Mouse (Mus musculus): ENCODE measurements around the gene Pard3b.

The Pard3b gene

GRCm38 (mm10) chr1:62449193-62449875 lies 810.7 kb downstream of the Pard3b start:
- peak in 1 of 2 experiments; percentile 4 for DNase-seq (ENCODE audit: low spot score in 2 of 2)

- peak in 1 of 2 experiments; percentile 8 for DNase-seq (ENCODE audit: low spot score in 2 of 2)
These were observed 826.9 kb downstream of the Pard3b start for GRCm38 (mm10) chr1:62465536-62465935.

DNA sequence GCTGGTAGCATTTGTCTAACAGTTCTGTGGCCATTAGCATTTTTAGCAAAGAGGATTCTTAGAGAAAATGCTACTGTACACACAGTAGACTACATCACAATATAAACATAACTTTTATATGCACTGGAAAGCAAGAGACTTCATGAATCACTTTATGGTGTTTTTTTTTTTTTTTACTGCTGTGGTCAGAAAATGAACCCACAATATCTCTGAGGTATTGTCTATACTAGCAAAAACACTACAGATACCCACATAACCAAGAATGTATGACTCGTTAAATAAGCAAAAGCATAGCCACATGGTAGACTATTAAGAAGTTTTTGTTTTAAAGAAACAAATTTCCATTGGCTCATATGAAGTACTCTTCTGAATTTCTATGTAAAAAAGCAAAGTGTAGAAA lies 827.9 kb downstream of the Pard3b start:
- no peak for DNase-seq (ENCODE audit: low spot score in 2 of 2)

DNA sequence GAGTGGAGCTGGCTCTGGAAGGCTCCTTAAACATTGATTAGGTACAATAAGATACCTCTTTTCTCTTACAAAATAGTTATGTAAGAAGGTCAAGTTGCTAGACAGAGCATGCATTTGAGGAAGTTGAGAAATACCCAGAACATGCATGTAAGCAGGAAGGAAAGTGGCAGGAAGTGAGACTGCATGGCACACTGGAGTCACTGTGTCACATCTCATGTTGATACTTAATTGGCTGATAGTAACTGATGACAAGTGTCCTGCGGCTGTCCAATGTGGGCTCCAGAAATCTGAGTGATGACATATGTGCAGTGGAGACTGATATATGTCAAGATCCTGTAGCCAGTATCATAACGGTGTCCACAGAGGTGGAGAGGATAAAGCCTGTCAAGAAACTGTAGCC lies 844.4 kb downstream of the Pard3b start:
- DNase-seq (ENCODE audit: low spot score in 2 of 2): peak in 1 of 2 experiments; percentile 7

DNA sequence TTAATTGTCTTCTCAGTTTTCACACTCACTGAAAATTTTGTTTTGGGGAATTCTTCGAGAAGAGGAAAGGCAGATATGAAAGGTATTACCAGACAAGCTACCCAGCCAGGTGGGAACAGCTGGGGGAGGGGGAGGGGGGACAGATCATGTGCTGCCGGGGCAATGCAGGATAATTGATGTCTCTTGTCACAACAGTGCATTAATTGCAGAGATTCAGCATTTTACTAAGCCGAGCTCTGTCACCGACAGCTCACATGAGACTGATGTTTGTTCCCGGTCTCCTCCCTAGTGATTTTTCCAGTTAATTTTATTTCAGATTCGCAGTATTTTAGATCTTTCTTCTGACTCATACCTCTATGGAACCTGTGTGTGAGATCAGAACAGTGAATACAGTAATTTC lies 850.2 kb downstream of the Pard3b start:
- DNase-seq (ENCODE audit: low spot score in 2 of 2): no peak

- no peak for DNase-seq (ENCODE audit: low spot score in 2 of 2)
These were observed 860.5 kb downstream of the Pard3b start for GRCm38 (mm10) chr1:62499146-62499545.

DNA sequence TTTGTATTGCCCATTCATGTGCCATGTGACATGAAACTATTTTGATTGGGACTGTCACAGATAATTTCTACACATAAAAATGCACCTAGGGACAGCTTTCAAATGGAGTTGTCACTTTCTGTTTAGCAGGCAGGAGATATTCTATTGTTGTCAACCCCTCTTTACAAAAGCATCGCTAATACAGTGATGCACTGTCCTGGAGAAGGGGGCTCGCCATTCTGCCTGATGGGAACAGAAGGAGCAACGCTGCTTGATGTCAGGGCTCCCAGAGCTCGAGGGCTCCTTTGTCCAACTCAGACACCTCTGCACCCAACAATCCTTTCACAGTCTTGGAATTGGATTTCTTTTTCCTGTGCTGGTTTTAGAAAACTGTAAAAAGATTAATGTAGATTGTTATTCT lies 871.9 kb downstream of the Pard3b start:
- no peak for DNase-seq (ENCODE audit: low spot score in 2 of 2)

DNA sequence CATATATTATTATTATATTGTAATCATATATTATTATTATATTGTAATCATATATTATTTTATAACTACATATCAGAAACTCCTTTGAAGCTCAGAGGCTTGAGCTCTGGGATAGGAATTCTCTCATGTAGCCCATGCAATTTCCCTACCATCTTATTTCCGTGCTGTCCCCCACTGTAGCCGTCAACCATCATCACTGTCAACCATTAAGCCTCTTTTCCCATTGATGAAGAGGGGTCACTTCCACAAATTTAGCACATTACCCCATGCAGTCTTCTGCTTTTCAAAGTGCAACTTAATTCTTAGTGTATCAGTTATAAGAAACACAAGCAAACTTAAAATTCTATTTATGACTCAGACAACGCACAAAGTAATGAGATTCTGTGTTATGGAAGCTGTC lies 873.1 kb downstream of the Pard3b start:
- DNase-seq (ENCODE audit: low spot score in 2 of 2): no peak

GRCm38 (mm10) chr1:62518621-62519213 lies 880.1 kb downstream of the Pard3b start:
- DNase-seq (ENCODE audit: low spot score in 2 of 2): no peak

GRCm38 (mm10) chr1:62521368-62521767 lies 882.7 kb downstream of the Pard3b start:
- no peak for DNase-seq (ENCODE audit: low spot score in 2 of 2)

DNA sequence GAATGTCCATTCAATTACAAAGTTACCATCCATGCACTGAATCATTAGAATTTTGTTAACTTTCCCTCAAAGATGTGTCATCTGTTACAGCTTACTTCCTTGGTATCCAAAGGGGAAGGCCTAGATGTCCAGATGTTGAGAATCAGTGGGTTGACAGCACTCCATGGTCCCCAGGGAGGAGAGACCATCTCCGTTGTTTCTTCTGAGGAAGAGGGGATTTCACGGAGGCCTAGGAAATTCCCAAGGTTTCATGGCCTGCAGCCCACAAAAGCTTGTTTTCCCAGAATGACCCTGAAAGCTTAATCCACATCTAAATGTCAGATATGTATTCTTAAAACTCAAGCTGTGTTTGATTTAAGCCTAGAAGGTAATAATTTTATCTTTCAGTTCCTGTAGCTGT lies 884.1 kb downstream of the Pard3b start:
- peak; percentile 33 to 43 for DNase-seq (ENCODE audit: low spot score in 2 of 2)

DNA sequence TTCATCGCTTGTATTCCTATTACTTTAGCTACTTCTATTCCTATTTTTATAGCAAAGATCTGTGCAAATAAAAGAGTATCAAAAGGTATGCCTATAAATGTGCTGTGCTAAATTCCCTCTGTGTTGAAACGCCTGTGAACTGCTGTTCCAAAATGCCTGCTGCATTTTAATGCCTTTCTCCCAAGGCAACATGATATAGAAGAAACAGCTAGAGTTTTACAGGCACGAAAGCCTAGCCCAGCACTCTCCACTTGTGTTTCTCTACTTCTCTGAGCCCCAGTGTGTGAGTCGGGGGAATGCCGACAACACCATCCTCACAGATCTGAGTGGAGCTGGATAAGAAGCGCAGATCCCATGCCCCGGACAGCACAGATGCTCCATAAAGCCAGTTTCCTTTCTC lies 889.2 kb downstream of the Pard3b start:
- no peak for DNase-seq (ENCODE audit: low spot score in 2 of 2)

DNA sequence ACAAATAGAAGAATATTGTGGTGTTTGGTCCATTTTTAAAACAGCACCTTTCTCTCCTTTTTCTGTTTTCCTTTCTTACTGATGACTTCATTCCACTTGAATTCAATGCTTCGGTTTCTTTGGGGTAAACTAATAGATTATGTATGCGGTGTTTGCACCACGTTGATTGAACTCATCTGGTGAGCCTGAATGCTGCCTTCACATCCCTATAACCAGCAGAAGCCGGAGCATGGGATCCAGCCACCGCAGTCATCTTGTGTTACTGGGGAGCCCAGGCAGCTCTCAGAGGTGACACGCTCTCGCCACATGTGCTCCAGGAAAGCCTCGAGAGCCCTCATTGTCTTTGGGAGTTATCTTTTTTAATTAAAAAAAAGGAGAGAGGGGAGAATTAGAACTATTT lies 891.3 kb downstream of the Pard3b start:
- DNase-seq (ENCODE audit: low spot score in 2 of 2): no peak

GRCm38 (mm10) chr1:62532426-62533126 lies 894.0 kb downstream of the Pard3b start:
- no peak for DNase-seq (ENCODE audit: low spot score in 2 of 2)

DNA sequence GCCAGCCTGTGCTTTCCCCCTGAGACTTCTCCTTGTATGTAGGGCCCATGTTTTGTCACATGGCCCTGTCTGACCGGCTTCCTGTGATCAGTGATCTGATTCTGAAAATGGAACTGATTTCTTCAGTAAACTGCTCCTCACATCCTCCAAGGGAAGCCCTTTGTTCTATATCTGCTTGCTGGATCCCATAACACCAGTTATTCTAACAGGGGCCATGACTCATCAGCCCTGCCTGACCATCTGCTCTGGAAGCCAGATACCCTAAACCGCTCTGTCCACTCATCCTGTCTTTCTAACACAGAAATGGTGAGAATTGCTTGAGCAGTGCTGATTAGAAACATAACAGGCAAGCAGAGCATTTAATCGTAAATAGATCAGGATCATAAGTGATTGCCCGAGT lies 910.3 kb downstream of the Pard3b start:
- DNase-seq (ENCODE audit: low spot score in 2 of 2): no peak

GRCm38 (mm10) chr1:62550546-62550945 lies 911.9 kb downstream of the Pard3b start:
- DNase-seq (ENCODE audit: low spot score in 2 of 2): no peak

DNA sequence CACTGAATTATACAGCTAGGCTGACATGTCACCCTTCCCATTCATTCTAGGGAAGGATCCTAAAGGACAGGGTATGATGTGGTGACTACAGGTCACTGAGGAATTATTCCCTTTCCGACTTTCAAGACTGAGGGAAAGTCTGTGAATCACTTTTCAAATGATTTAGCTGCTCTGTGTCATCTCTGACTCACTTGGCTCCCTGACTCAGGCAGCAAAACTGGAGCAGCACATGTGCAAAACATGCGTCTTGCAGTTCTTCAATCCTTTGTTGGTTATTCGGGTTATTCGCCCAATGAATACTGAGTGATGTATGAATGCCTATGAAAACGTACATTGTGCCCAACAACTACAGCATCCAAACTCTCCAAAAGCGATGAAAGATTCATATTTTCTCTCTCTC lies 912.9 kb downstream of the Pard3b start:
- DNase-seq (ENCODE audit: low spot score in 2 of 2): peak; percentile 3 to 11

GRCm38 (mm10) chr1:62555838-62556237 lies 917.2 kb downstream of the Pard3b start:
- no peak for DNase-seq (ENCODE audit: low spot score in 2 of 2)

DNA sequence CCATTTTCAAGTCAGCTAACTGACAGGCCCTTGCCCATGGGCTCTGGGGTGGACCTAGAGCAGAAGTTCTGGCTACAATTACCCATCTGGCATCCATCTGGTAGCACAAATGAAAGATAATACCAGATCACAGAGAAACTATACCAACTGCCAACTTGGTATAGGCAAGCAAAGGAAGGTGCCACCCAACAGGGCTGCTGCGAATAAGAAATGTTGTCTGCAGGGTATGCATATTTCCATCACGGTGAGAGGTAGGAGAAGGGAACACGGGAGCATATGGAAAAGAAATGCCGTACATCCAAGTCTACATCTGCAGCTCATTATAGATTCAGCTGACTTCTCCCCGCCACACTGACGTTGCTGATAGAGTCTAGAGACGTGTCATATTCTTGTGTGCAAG lies 924.4 kb downstream of the Pard3b start:
- DNase-seq (ENCODE audit: low spot score in 2 of 2): no peak

GRCm38 (mm10) chr1:62564245-62565119 lies 925.9 kb downstream of the Pard3b start:
- no peak for DNase-seq (ENCODE audit: low spot score in 2 of 2)

DNA sequence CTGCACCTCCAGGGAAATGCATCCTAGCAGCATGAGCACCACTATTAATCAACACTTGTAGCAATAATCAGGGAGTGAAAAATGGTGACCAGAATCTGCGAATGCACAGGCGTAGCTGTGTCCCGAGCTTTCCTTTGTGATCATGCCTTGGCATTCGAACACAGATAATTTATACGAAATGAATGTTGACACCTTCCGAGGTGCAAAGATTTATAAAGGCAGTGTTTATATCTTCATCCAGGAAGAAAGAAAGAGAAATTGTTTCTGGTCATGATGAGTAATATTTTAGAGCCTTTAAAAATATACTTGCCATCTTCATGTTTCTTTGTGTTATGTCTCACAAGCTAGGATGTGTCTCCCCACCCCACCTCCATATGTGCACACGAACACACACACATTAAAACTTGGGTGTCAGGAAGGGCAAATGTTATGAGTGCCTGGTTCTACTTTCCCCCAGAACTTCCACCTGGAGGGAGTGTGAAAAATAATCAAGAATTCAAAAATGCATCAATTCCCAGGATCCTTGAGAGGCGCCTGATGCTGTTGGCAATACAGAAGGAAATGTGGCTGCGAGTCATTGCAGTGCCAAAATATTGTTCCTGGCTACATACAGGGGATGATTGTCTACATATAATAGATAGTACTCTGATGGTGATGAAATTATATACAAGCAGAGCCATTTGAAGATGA lies 926.6 kb downstream of the Pard3b start:
- DNase-seq (ENCODE audit: low spot score in 2 of 2): no peak

DNA sequence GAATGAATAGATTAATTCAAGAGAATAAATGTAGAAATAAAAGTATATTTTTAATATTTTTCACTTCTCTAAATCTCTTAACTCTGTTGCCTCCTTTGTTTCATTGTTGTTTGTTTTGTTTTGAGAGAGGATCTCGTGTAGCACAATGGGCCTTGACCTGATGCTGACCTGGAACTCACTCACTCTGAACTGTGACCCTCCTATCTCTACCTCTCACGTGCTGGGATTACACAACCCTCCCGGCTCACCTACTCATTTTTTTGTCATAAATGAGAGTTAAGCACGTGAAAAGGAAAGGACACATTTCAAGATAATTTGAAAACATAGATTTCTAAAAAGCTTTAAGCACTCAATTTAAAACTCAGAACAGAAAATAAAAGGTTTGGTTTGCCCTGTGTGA lies 928.0 kb downstream of the Pard3b start:
- DNase-seq (ENCODE audit: low spot score in 2 of 2): no peak
